Mouse (Mus musculus) liver, embryonic 13.5 days (tissue): ENCODE measurements around the gene Arl5a. TPM values are rescaled to one million over a fixed set of nuclear protein-coding genes. Genes with fewer than 3 reads are reported as not detected.
A peak's percentile ranks its signal among the peaks of the same experiment; 100 is the strongest.

Experiments
- ATAC-seq: fragments of 200-750 bp; cut with Nextera tagmentation; 2 replicates; pipeline ENCODE4 v1.8.0; 2017; ENCODE audit warnings: low read depth, mild to moderate bottlenecking, moderate number of reproducible peaks, moderate library complexity
- DNase-seq: peaks from one replicate; pipeline ENCODE4 v3.0.0; 2022
- H3K27ac ChIP-seq: fragments of 300-500 bp; sonication (generic); 2 replicates; pipeline ENCODE4 v1.5.1; 2015; ENCODE audit warnings: moderate library complexity, mild to moderate bottlenecking, inconsistent platforms
- H3K27me3 ChIP-seq: fragments of 300-500 bp; sonication (generic); 2 replicates; pipeline ENCODE4 v1.6.1; 2015; ENCODE audit warnings: mild to moderate bottlenecking, inconsistent platforms
- H3K36me3 ChIP-seq: fragments of 300-500 bp; sonication (generic); 2 replicates; pipeline ENCODE4 v1.6.1; 2015; ENCODE audit warnings: mild to moderate bottlenecking, inconsistent platforms
- H3K4me1 ChIP-seq: fragments of 300-500 bp; sonication (generic); replicated peaks from 2 replicates; pipeline ENCODE4 v1.6.1; 2015; ENCODE audit warnings: inconsistent platforms
- H3K4me2 ChIP-seq: fragments of 300-500 bp; sonication (generic); 2 replicates; pipeline ENCODE4 v1.6.1; 2015; ENCODE audit warnings: inconsistent platforms, mild to moderate bottlenecking, moderate library complexity
- H3K4me3 ChIP-seq: fragments of 300-500 bp; sonication (generic); replicated peaks from 2 replicates; pipeline ENCODE4 v1.5.1; 2015; ENCODE audit warnings: mild to moderate bottlenecking, inconsistent platforms
- H3K9ac ChIP-seq: fragments of 300-500 bp; sonication (generic); 2 replicates; pipeline ENCODE4 v1.6.1; 2015; ENCODE audit warnings: mild to moderate bottlenecking, inconsistent platforms
- H3K9me3 ChIP-seq: fragments of 300-500 bp; sonication (generic); replicated peaks from 2 replicates; pipeline ENCODE4 v1.6.1; 2016; ENCODE audit warnings: inconsistent platforms
- WGBS: fragments of 180-500 bp; shearing (Covaris S2); methylation state at CpG from one replicate; pipeline ENCODE4 v1.1.7; 2015; ENCODE audit not compliant: insufficient replicate concordance; 5-methylcytosine and 5-hydroxymethylcytosine counted together
- polyA plus RNA-seq: library from polyadenylated mRNA; unstranded; fragments of >200 nt; fragmentation: Nextera tagmentation; extraction: Ambion mirVana; gene quantifications from 2 replicates; pipeline ENCODE4 v1.2.1, GENCODE M21; 2015

Gene Arl5a
- polyA plus RNA-seq, 1 experiment from 2014 or later: 26.1 TPM

DNA sequence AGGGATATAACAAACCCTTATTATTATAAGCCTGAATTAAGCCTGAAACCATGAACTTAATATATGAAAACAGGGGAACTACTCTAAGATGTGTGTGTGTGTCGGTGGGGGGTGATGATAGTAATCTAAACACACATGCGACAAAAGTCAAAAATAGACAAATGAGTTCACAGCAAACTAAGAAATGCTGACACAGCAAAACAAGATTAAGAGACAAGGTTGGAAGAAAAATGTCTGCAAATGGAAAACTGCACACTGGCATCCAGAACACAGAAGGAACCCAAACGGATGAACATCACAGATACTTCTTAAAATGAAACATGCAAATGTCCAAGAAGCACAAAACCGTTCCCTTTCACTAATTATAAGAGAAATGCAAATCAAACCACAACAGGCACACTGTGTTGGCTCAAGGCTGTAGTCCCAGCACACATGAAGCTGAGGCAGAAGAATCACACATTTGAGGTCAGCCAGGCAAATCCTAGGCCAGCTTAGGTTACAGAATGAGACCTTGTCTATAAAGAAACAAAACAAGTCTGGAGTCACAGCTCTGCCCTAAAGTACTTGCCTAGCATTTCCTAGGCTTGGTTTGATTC lies 15.8 kb upstream of the Arl5a start:
- Histone ChIP-seq H3K4me2 (no peak overlapping the region), H3K9ac (no peak overlapping the region), H3K9me3 (no peaks in the 10 kb centered on the region), H3K36me3 (no peaks in the 10 kb centered on the region), H3K4me3 (no peak overlapping the region), H3K27ac (no peak overlapping the region), H3K27me3 (no peaks in the 10 kb centered on the region), H3K4me1 (peaks cover 8% of the 10 kb centered on the region)
- 68% methylated on average over 4 of the region's 4 CpGs for WGBS
- DNase-seq (no peak), ATAC-seq (no peak)

DNA sequence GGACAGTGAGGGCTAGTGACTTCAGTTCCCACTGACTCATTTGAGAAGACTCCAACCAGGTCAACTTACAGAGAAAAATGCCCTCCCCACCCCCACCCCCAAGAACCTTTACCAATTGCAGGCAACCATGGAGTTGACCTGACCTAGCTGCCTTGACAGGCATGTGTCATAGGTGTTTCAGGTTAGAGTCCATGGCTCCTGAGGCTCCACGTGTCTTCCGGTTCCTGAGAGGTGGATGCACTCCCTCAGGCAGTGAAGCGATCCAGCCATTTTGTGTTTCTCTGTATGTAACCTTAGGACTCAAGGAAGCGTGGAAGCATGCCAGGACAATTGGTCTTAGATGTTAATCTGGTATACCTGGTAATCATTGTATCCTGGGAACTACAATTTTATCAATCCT lies 13.7 kb upstream of the Arl5a start:
- no peak overlapping the region for H3K27ac ChIP-seq
- H3K4me2 ChIP-seq: no peak overlapping the region
- H3K36me3 ChIP-seq: no peaks in the 10 kb centered on the region
- H3K9ac ChIP-seq: no peak overlapping the region
- H3K4me3 ChIP-seq: no peak overlapping the region
- ATAC-seq (no peak), DNase-seq (no peak)
- WGBS: 79% methylated on average over 4 of the region's 4 CpGs
- no peaks in the 10 kb centered on the region for H3K9me3 ChIP-seq
- H3K4me1 ChIP-seq: peaks cover 8% of the 10 kb centered on the region
- no peaks in the 10 kb centered on the region for H3K27me3 ChIP-seq

DNA sequence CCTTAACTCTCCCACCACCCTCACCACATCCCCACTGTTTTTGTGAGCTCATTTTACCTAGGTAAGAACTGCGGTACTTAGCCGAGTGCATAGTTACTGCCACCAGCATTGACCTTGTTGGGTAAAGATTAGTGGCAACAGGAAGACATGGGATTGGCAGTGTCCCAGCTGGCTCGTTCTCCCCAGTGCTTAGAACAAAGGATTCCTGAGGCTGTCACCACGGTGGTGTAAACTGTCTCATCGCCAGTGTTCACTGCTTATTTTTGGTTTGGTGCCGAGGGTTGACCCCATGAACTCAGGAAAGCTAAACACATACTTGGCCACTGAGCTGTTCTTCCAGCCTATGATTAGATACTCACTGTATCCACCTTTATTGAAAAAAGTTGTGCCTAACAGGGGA lies 13.3 kb upstream of the Arl5a start:
- Histone ChIP-seq H3K27ac (no peak overlapping the region), H3K4me1 (peaks cover 8% of the 10 kb centered on the region), H3K9me3 (no peaks in the 10 kb centered on the region), H3K4me2 (no peak overlapping the region), H3K36me3 (no peaks in the 10 kb centered on the region), H3K9ac (no peak overlapping the region), H3K27me3 (no peaks in the 10 kb centered on the region), H3K4me3 (no peak overlapping the region)
- DNase-seq (no peak), ATAC-seq (no peak)
- WGBS: 50% methylated on average over 6 of the region's 6 CpGs

DNA sequence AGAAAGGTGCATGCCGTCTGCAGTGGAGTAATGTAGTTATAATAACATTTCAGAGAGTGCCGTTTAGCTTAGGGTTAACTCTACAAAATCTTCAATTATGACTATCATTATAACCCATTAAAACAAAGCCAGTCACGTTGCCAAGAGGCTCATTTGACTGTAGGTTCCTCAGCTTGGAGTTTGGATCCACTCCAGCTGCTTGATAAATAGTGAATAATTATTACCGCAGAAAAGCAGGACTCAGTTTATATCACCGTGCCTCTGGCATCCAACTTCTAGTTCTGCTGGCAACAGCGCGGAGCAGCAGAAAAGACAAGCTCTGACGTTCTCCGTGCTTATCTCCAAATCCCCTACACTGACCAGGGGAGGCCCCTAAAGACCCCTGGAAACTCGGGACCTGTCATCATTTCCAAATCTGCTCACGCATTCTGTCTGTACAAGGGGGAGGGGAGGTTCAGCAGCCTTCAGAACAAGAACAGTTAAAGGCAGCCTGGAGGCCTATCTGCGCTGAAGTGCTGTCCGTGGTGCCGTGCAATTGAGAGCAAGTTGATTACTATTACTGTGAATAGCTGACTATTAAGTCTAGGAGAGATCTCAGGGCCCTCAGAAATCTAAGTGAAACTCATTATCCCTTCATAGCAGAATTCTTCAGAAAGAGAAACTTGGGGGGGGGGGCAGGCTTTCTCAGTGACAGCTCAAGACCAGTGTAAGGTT lies 11.4 kb upstream of the Arl5a start:
- no peaks in the 10 kb centered on the region for H3K4me1 ChIP-seq
- 73% methylated on average over 14 of the region's 14 CpGs for WGBS
- H3K36me3 ChIP-seq: no peaks in the 10 kb centered on the region
- no peak overlapping the region for H3K4me3 ChIP-seq
- ATAC-seq (no peak), DNase-seq (no peak)
- no peak overlapping the region for H3K4me2 ChIP-seq
- no peak overlapping the region for H3K27ac ChIP-seq
- H3K9me3 ChIP-seq: no peaks in the 10 kb centered on the region
- H3K9ac ChIP-seq: no peak overlapping the region
- H3K27me3 ChIP-seq: no peaks in the 10 kb centered on the region

DNA sequence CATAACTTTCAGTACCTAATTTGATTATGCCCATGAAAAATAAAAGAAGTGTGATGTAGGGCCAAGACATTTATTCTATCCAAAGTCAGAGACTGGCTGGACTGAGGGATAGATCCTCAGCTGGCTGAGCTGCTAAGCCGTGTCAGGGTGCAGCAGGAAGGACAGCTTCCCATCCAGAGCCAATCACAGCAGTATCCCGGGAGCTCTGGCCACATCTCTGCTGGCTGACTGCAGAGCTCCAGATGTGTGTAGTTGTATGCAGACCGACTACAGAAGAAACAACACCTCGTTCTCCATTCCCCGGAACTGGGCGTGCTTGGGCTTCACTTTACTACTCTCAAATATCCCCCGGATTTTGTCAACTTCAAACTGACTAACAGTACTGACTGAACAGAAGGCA lies 8.7 kb upstream of the Arl5a start:
- Histone ChIP-seq H3K4me2 (no peak overlapping the region), H3K36me3 (no peaks in the 10 kb centered on the region), H3K4me3 (no peak overlapping the region), H3K9ac (no peak overlapping the region), H3K9me3 (no peaks in the 10 kb centered on the region), H3K4me1 (no peaks in the 10 kb centered on the region), H3K27ac (no peak overlapping the region), H3K27me3 (no peaks in the 10 kb centered on the region)
- no peak for DNase-seq
- ATAC-seq: no peak
- WGBS: 70% methylated on average over 7 of the region's 7 CpGs

DNA sequence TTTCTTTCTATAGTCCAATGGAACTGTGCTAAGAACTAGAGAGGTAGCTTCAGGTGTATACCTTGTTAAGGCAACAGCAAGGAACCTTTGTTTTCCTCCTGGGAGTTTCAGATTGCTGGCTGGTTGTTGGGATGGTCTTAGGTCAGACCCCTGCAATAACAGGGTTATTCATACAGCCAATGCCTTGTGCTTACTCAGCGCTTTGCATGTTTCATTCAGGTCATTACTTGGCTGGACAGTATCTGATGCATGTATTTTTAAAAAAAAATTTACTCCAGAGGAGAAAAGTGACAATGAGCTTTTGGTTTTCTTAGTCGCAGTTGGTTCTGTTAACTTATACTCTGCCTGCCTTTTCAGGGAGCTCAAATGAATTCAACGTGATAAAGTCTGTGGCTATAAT lies 2.7 kb upstream of the Arl5a start:
- H3K27me3 ChIP-seq: no peaks in the 10 kb centered on the region
- no peak for ATAC-seq
- H3K9me3 ChIP-seq: no peaks in the 10 kb centered on the region
- no peak for DNase-seq
- H3K4me2 ChIP-seq: no peak overlapping the region
- H3K9ac ChIP-seq: no peak overlapping the region
- no peak overlapping the region for H3K4me3 ChIP-seq
- 82% methylated on average over 3 of the region's 3 CpGs for WGBS
- no peak overlapping the region for H3K27ac ChIP-seq
- H3K36me3 ChIP-seq: no peaks in the 10 kb centered on the region
- H3K4me1 ChIP-seq: peaks cover 26% of the 10 kb centered on the region

DNA sequence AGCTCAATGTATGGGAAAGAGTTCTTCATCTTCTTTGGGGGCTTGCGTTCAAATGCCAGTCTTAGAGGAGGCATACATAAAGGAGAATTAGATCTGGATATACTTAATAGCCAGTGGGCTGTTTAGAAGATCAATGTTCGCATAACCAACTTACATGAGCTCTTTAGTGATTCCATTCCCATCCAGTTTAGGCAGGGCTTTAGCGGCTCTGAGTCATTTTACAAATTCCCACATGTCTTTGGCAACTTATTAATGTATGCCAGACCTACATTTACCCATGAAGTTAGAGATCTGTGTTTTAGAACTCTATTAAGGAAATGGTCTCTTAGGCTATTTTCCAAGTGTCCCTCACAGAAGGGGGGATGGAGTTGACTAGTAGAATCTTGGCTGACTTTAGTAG lies 1.3 kb upstream of the Arl5a start:
- ATAC-seq (no peak), DNase-seq (no peak)
- H3K27ac ChIP-seq: no peak overlapping the region
- H3K4me2 ChIP-seq: peak overlapping the region; percentile 75
- H3K9me3 ChIP-seq: no peaks in the 10 kb centered on the region
- peaks cover 39% of the 10 kb centered on the region for H3K4me1 ChIP-seq
- no peaks in the 10 kb centered on the region for H3K27me3 ChIP-seq
- 85% methylated on average over 3 of the region's 3 CpGs for WGBS
- no peaks in the 10 kb centered on the region for H3K36me3 ChIP-seq
- H3K4me3 ChIP-seq: peak overlapping the region; percentile 96; the same call in 1 of the 2 replicates
- peak overlapping the region; percentile 95 for H3K9ac ChIP-seq

DNA sequence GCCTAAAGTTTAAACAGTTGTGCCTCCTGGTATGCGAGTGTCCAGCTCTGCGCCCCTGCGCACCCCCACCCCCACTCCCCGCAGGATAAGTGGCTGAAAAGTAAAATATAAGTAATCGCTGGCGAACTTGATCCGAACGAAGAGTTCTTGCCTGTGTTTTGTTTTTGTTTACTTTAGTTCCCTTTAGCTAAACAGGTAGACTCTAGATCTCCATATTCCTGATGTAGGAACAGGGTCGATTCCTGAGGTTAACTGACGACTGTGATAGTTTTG lies 758 bp upstream of the Arl5a start:
- peak overlapping the region; percentile 66 for H3K27ac ChIP-seq
- peak overlapping the region; percentile 96 for H3K4me3 ChIP-seq
- H3K27me3 ChIP-seq: no peaks in the 10 kb centered on the region
- no peaks in the 10 kb centered on the region for H3K36me3 ChIP-seq
- peaks cover 45% of the 10 kb centered on the region for H3K4me1 ChIP-seq
- H3K4me2 ChIP-seq: peak overlapping the region; percentile 75
- H3K9me3 ChIP-seq: no peaks in the 10 kb centered on the region
- H3K9ac ChIP-seq: peak overlapping the region; percentile 95
- 23% methylated on average over 10 of the region's 10 CpGs for WGBS
- DNase-seq (no peak), ATAC-seq (no peak)

DNA sequence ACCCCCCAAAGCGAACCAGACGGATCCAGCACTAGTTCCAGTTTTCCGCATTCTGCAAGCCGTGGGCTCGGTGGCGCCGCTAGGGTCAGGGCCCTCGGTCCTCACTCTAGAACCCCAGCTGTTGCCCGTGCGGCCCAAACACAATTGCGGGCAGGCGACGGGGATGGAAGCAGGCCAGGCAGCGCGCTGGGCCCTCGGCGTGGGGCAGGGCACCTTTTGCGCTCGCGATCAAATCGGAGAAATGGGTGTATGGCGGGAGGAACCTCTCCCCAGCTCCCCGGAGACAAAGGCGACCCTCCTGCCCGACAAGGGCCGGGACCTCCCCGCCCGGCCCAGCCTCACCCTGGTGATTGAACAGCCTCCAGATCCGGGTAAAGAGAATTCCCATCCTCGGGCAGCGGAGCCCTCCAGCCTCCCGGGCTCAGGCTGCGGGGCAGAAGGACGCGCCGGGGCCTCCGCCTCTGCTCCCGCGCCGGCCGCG lies 413 bp downstream of the Arl5a start:
- H3K4me1 ChIP-seq: peaks cover 57% of the 10 kb centered on the region
- ATAC-seq: peak; percentile 62
- H3K4me2 ChIP-seq: peak overlapping the region; percentile 75
- H3K9me3 ChIP-seq: no peaks in the 10 kb centered on the region
- H3K27me3 ChIP-seq: no peaks in the 10 kb centered on the region
- H3K4me3 ChIP-seq: peak overlapping the region; percentile 96
- peak overlapping the region; percentile 93 for H3K27ac ChIP-seq
- DNase-seq: peak; percentile 50
- peak overlapping the region; percentile 95 for H3K9ac ChIP-seq
- H3K36me3 ChIP-seq: no peaks in the 10 kb centered on the region
- under 1% methylated on average over 35 of the region's 42 CpGs for WGBS

DNA sequence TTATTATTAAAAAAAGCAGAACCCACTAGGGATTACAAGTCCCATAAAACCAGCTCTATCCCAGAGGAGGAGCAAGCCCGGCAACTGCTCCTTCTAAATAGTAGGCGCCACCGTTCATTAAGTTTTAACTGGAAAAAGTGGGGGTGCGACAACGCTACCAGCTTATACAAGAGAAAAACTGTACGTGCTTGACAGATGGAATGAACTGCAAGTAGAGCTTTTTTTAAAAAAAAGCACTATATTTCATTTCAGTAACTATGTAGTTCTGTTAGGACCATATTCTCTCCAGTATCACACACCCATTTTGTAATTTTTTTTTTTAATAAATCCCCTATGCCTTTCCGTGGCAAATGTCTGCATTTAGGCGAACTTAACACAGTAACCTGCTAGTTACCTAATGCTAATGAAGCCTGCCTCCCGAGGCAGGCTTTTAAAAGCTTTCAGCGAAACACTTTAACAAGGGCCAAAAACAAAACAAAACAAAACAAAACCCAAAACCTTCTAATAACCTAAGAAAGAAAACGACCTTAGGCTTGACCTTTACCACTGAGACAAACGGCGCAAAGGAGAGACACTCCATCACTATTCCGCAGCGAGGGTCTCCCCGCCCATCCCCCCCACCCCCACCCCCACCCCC lies 972 bp downstream of the Arl5a start:
- no peak for DNase-seq
- Histone ChIP-seq H3K9ac (peak overlapping the region; percentile 95), H3K27ac (peak overlapping the region; percentile 93), H3K4me3 (peak overlapping the region; percentile 96), H3K4me2 (peak overlapping the region; percentile 75), H3K9me3 (no peaks in the 10 kb centered on the region), H3K36me3 (no peaks in the 10 kb centered on the region), H3K27me3 (no peaks in the 10 kb centered on the region), H3K4me1 (peaks cover 62% of the 10 kb centered on the region)
- no peak for ATAC-seq
- WGBS: 3% methylated on average over 16 of the region's 16 CpGs

DNA sequence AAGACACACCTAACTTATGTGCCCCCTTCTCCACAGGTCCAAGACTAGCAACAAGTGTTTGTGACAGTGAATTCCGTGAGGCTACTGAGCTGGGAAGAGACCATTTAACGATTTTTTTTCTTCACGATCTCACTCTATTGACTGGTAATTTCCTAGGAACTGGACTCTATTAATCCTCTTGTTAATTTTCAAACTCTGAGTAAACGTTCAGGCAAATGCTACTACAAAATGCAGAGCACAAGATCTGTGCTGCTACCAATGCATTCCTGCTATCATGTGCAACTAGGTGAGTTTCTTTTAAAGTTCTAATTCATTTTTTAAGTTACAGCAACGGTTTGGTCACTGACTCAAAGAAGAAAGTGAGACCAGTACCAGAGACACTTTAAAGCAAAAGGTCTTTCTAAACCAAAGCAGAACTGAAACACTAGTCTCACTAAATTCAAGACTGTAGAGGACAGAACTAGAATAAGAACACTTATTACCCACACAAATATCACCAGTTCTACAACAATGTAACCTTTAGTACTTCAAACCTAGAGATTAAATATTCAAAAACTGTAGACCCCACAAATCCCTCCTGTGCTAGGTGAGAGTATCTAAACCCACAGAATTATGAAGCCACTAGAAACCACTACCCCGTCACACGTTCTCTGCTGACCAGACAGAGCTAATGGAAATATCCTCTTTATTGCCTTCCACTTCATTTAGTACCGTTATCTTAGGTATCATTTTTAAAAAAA lies 1.7 kb downstream of the Arl5a start:
- Histone ChIP-seq H3K36me3 (no peaks in the 10 kb centered on the region), H3K9me3 (no peaks in the 10 kb centered on the region), H3K4me1 (peaks cover 63% of the 10 kb centered on the region), H3K9ac (peak overlapping the region; percentile 95), H3K4me3 (peak overlapping the region; percentile 96), H3K27ac (peak overlapping the region; percentile 93), H3K4me2 (peak overlapping the region; percentile 75), H3K27me3 (no peaks in the 10 kb centered on the region)
- ATAC-seq: no peak
- no peak for DNase-seq
- WGBS: 30% methylated on average over 8 of the region's 8 CpGs
